Mouse (Mus musculus): Measurements from ENCODE around the gene Ascc2. TPM values are rescaled to one million over a fixed set of nuclear protein-coding genes. Genes with fewer than 3 reads are reported as not detected.

The Ascc2 gene
- polyA plus RNA-seq, 1 experiment, result 18.0 TPM

GRCm38 (mm10) chr11:4690353-4690752 lies 52.8 kb downstream of the Ascc2 start:
- DNase-seq, result no peak
- WGBS, result 75% methylated on average over 7 of the region's 7 CpGs
- Histone ChIP-seq H3K4me1 (ENCODE audit: control insufficient read depth, insufficient read depth, low read length) (peaks cover 4% of the 10 kb centered on the region; the same call in 1 of the 2 replicates), H3K27me3 (replicated peaks; ENCODE audit: control insufficient read depth, insufficient read depth, low read length) (no peaks in the 10 kb centered on the region), H3K4me3 (ENCODE audit: insufficient read depth, low read depth, low read length) (no peak overlapping the region), H3K27ac (ENCODE audit: insufficient read depth, low read depth, low read length) (no peak overlapping the region), H3K36me3 (ENCODE audit: control insufficient read depth, insufficient read depth, low read length) (no peaks in the 10 kb centered on the region)
- TF ChIP-seq CTCF (conservative IDR thresholded peaks at IDR 0.05; ENCODE audit: insufficient read depth, insufficient read length, low read depth, low read length) (no peak), POLR2A (IDR thresholded peaks at IDR 0.05; ENCODE audit: low read depth, low read length) (no peak)

GRCm38 (mm10) chr11:4691213-4691612 lies 53.7 kb downstream of the Ascc2 start:
- H3K27me3 ChIP-seq (replicated peaks; ENCODE audit: control insufficient read depth, insufficient read depth, low read length), result no peaks in the 10 kb centered on the region
- no peaks in the 10 kb centered on the region for H3K36me3 ChIP-seq (ENCODE audit: control insufficient read depth, insufficient read depth, low read length)
- no peak overlapping the region for H3K27ac ChIP-seq (ENCODE audit: insufficient read depth, low read depth, low read length)
- no peak overlapping the region for H3K4me3 ChIP-seq (ENCODE audit: insufficient read depth, low read depth, low read length)
- WGBS, result 67% methylated on average over 10 of the region's 10 CpGs
- TF ChIP-seq CTCF (conservative IDR thresholded peaks at IDR 0.05; ENCODE audit: insufficient read depth, insufficient read length, low read depth, low read length), result no peak
- no peak for TF ChIP-seq POLR2A (IDR thresholded peaks at IDR 0.05; ENCODE audit: low read depth, low read length)
- peaks cover 4% of the 10 kb centered on the region; the same call in 1 of the 2 replicates for H3K4me1 ChIP-seq (ENCODE audit: control insufficient read depth, insufficient read depth, low read length)
- no peak for DNase-seq

- WGBS, result 84% methylated on average over 11 of the region's 11 CpGs
Observed at GRCm38 (mm10) chr11:4692162-4692561, 54.6 kb downstream of the Ascc2 start.

GRCm38 (mm10) chr11:4697043-4697983 lies 59.8 kb downstream of the Ascc2 start:
- TF ChIP-seq POLR2A (IDR thresholded peaks at IDR 0.05; ENCODE audit: low read depth, low read length), result no peak
- TF ChIP-seq CTCF (conservative IDR thresholded peaks at IDR 0.05; ENCODE audit: insufficient read depth, insufficient read length, low read depth, low read length), result peak; percentile 31; the same call in 1 of the 2 replicates
- Histone ChIP-seq H3K4me3 (ENCODE audit: insufficient read depth, low read depth, low read length) (no peak overlapping the region), H3K36me3 (ENCODE audit: control insufficient read depth, insufficient read depth, low read length) (peaks cover 3% of the 10 kb centered on the region), H3K27me3 (replicated peaks; ENCODE audit: control insufficient read depth, insufficient read depth, low read length) (no peaks in the 10 kb centered on the region), H3K27ac (ENCODE audit: insufficient read depth, low read depth, low read length) (no peak overlapping the region), H3K4me1 (ENCODE audit: control insufficient read depth, insufficient read depth, low read length) (no peaks in the 10 kb centered on the region)
- peak; percentile 50 for DNase-seq
- WGBS, result 43% methylated on average over 7 of the region's 7 CpGs

More at GRCm38 (mm10) chr11:4692162-4692561, 54.6 kb downstream of the Ascc2 start:
- Histone ChIP-seq H3K27ac (ENCODE audit: insufficient read depth, low read depth, low read length) (no peak overlapping the region), H3K27me3 (replicated peaks; ENCODE audit: control insufficient read depth, insufficient read depth, low read length) (no peaks in the 10 kb centered on the region), H3K4me1 (ENCODE audit: control insufficient read depth, insufficient read depth, low read length) (no peaks in the 10 kb centered on the region), H3K36me3 (ENCODE audit: control insufficient read depth, insufficient read depth, low read length) (no peaks in the 10 kb centered on the region), H3K4me3 (ENCODE audit: insufficient read depth, low read depth, low read length) (no peak overlapping the region)
- TF ChIP-seq CTCF (conservative IDR thresholded peaks at IDR 0.05; ENCODE audit: insufficient read depth, insufficient read length, low read depth, low read length) (no peak), POLR2A (IDR thresholded peaks at IDR 0.05; ENCODE audit: low read depth, low read length) (no peak)
- DNase-seq, result no peak

GRCm38 (mm10) chr11:4700726-4701125 lies 63.2 kb downstream of the Ascc2 start:
- H3K36me3 ChIP-seq (ENCODE audit: control insufficient read depth, insufficient read depth, low read length), result peaks cover 3% of the 10 kb centered on the region
- H3K4me1 ChIP-seq (ENCODE audit: control insufficient read depth, insufficient read depth, low read length), result no peaks in the 10 kb centered on the region; the same call in 1 of the 2 replicates
- H3K4me3 ChIP-seq (ENCODE audit: insufficient read depth, low read depth, low read length), result no peak overlapping the region
- H3K27ac ChIP-seq (ENCODE audit: insufficient read depth, low read depth, low read length), result no peak overlapping the region
- no peaks in the 10 kb centered on the region for H3K27me3 ChIP-seq (replicated peaks; ENCODE audit: control insufficient read depth, insufficient read depth, low read length)
- WGBS, result 57% methylated on average over 8 of the region's 8 CpGs
- TF ChIP-seq CTCF (conservative IDR thresholded peaks at IDR 0.05; ENCODE audit: insufficient read depth, insufficient read length, low read depth, low read length), result no peak
- no peak for TF ChIP-seq POLR2A (IDR thresholded peaks at IDR 0.05; ENCODE audit: low read depth, low read length)
- DNase-seq, result peak; percentile 16

- Histone ChIP-seq H3K36me3 (ENCODE audit: control insufficient read depth, insufficient read depth, low read length) (peaks cover 3% of the 10 kb centered on the region), H3K27ac (ENCODE audit: insufficient read depth, low read depth, low read length) (peak overlapping the region; percentile 89), H3K4me3 (ENCODE audit: insufficient read depth, low read depth, low read length) (peak overlapping the region; percentile 72), H3K27me3 (replicated peaks; ENCODE audit: control insufficient read depth, insufficient read depth, low read length) (no peaks in the 10 kb centered on the region), H3K4me1 (ENCODE audit: control insufficient read depth, insufficient read depth, low read length) (no peaks in the 10 kb centered on the region; the same call in 1 of the 2 replicates)
- 3% methylated on average over 12 of the region's 12 CpGs for WGBS
- TF ChIP-seq CTCF (conservative IDR thresholded peaks at IDR 0.05; ENCODE audit: insufficient read depth, insufficient read length, low read depth, low read length) (no peak), POLR2A (IDR thresholded peaks at IDR 0.05; ENCODE audit: low read depth, low read length) (no peak)
- no peak for DNase-seq
Observed at GRCm38 (mm10) chr11:4703688-4704071, 66.1 kb downstream of the Ascc2 start.
